Mouse (Mus musculus) brain, embryonic 14.5 days (tissue): Measurements from ENCODE around the gene Cnih1. TPM values are rescaled to one million over a fixed set of nuclear protein-coding genes. Genes with fewer than 3 reads are reported as not detected.
A peak's percentile ranks its signal among the peaks of the same experiment; 100 is the strongest.
"Not testable (repeated sequence)": the region's sequence is repeated elsewhere in the genome, so short reads cannot be mapped to it uniquely, and the experiment has no call there.

ENCODE experiments used
- DNase-seq: peaks from one replicate; pipeline ENCODE4 v3.0.0-alpha.2; 2011; ENCODE audit warnings: low read depth
- CTCF ChIP-seq: fragments of 200-500 bp; IDR thresholded peaks from 2 replicates; pipeline ENCODE4 v1.5.1; 2012; ENCODE audit warnings: inconsistent platforms, mild to moderate bottlenecking, moderate library complexity, borderline replicate concordance; ENCODE audit not compliant: insufficient read depth, insufficient read length; ENCODE audit errors: extremely low read depth
- POLR2A ChIP-seq: fragments of 200-500 bp; IDR thresholded peaks from 2 replicates; pipeline ENCODE4 v1.6.1; 2012; ENCODE audit warnings: mild to moderate bottlenecking, inconsistent platforms, borderline replicate concordance; ENCODE audit not compliant: poor library complexity, insufficient read depth, insufficient read length, severe bottlenecking; ENCODE audit errors: extremely low read depth
- polyA plus RNA-seq: library from polyadenylated mRNA; depleted of rRNA; stranded (reverse); fragments of >200 nt; gene quantifications from 2 replicates; pipeline ENCODE4 v1.2.3, GENCODE M21; 2012; rRNA removed

The Cnih1 gene
- polyA plus RNA-seq, result 94.8 and 106 TPM in 2 replicates

- DNase-seq, result peak; percentile 96
- peak; percentile 88 for TF ChIP-seq CTCF
- peak; percentile 90 for TF ChIP-seq POLR2A
Measured at GRCm38 (mm10) chr14:46787787-46788504, at the start of gene Cnih1. TSS of gene Cnih1 (minus strand) at chr14:46788411.

- TF ChIP-seq POLR2A (no peak), CTCF (no peak)
- peak; percentile 28 for DNase-seq
Measured at GRCm38 (mm10) chr14:46832354-46833272, 44.4 kb upstream of the Cnih1 start.

- peak; percentile 95 for DNase-seq
- peak; percentile 55; the same call in 1 of the 2 replicates for TF ChIP-seq POLR2A
- peak; percentile 28; the same call in 1 of the 2 replicates for TF ChIP-seq CTCF
Measured at GRCm38 (mm10) chr14:46831837-46832333, 43.7 kb upstream of the Cnih1 start, which contains the start of gene Cgrrf1. TSS of gene Cgrrf1 (plus strand) at chr14:46832125.

GRCm38 (mm10) chr14:46831295-46831694, 43.1 kb upstream of the Cnih1 start:
- TF ChIP-seq POLR2A (no peak), CTCF (no peak)
- DNase-seq, result peak; percentile 3

- DNase-seq, result no peak
- no peak for TF ChIP-seq POLR2A
- no peak for TF ChIP-seq CTCF
Measured at GRCm38 (mm10) chr14:46827430-46827829, 39.2 kb upstream of the Cnih1 start.

- TF ChIP-seq CTCF (no peak), POLR2A (no peak)
- no peak for DNase-seq
Measured at GRCm38 (mm10) chr14:46823996-46824395, 35.8 kb upstream of the Cnih1 start.

GRCm38 (mm10) chr14:46821873-46822716, 33.9 kb upstream of the Cnih1 start, which contains the start of gene Gmfb:
TSS of gene Gmfb (minus strand) at chr14:46822242.
- TF ChIP-seq CTCF, result peak; percentile 27; the same call in 1 of the 2 replicates
- TF ChIP-seq POLR2A, result peak; percentile 50; the same call in 1 of the 2 replicates
- DNase-seq, result peak; percentile 98

GRCm38 (mm10) chr14:46821271-46821872, 33.2 kb upstream of the Cnih1 start:
- no peak for DNase-seq
- no peak for TF ChIP-seq CTCF
- TF ChIP-seq POLR2A, result no peak

- not testable (repeated sequence) for DNase-seq
Measured at GRCm38 (mm10) chr14:46819961-46820360, 31.8 kb upstream of the Cnih1 start.

GRCm38 (mm10) chr14:46818743-46819142, 30.5 kb upstream of the Cnih1 start:
- no peak for TF ChIP-seq POLR2A
- no peak for TF ChIP-seq CTCF
- no peak for DNase-seq
